Mouse (Mus musculus) CH12.LX (cell line): Measurements from ENCODE around the gene Padi1. TPM values are rescaled to one million over a fixed set of nuclear protein-coding genes. Genes with fewer than 3 reads are reported as not detected.

Source experiments
- DNase-seq: peaks from one replicate; pipeline ENCODE4 v3.0.0-alpha.2; 2013; ENCODE audit errors: extremely low read depth
- H3K27ac ChIP-seq: 2 replicates; pipeline ENCODE4 v1.5.1; 2012; ENCODE audit warnings: low read depth, mild to moderate bottlenecking, control low read depth, moderate library complexity; ENCODE audit not compliant: insufficient read depth
- H3K27me3 ChIP-seq: replicated peaks from 2 replicates; pipeline ENCODE3; 2012; ENCODE audit warnings: inconsistent platforms
- H3K36me3 ChIP-seq, 2 experiments: replicated peaks in 1 of 2; 2 replicates each; pipeline versions ENCODE3 to v1.6.1; 2012; ENCODE audit warnings: inconsistent platforms in 1 of 2, low read length in 1 of 2, mild to moderate bottlenecking in 1 of 2, mixed read lengths in 1 of 2, moderate library complexity in 1 of 2; ENCODE audit not compliant: control insufficient read depth in 1 of 2, insufficient read depth in 1 of 2
- H3K4me1 ChIP-seq, 2 experiments: 2 replicates each; pipeline ENCODE4 v1.6.1; 2012; ENCODE audit warnings: inconsistent platforms in 1 of 2, moderate library complexity in 1 of 2; ENCODE audit not compliant: insufficient read depth in 2 of 2, control insufficient read depth in 1 of 2
- H3K4me2 ChIP-seq: 2 replicates; pipeline ENCODE4 v1.6.1; 2012; ENCODE audit warnings: low read depth, mild to moderate bottlenecking, control low read depth; ENCODE audit not compliant: poor library complexity, insufficient read depth, severe bottlenecking
- H3K4me3 ChIP-seq, 3 experiments: fragments of 150-350 bp in 1 of 3; sonication (generic) in 1 of 3; replicated peaks in 1 of 3; 2 replicates each; pipeline versions ENCODE3 to v1.5.1; 2011 to 2012; ENCODE audit warnings: low read depth in 2 of 3, low read length in 2 of 3, mild to moderate bottlenecking in 2 of 3, moderate library complexity in 2 of 3, control low read depth in 1 of 3, improper control_type of control experiment in 1 of 3, inconsistent platforms in 1 of 3, mixed read lengths in 1 of 3; ENCODE audit not compliant: poor library complexity in 1 of 3
- H3K79me2 ChIP-seq: replicated peaks from 2 replicates; pipeline ENCODE4 v1.6.1; 2012; ENCODE audit warnings: mild to moderate bottlenecking, moderate library complexity; ENCODE audit not compliant: control insufficient read depth, poor library complexity, insufficient read depth, severe bottlenecking; ENCODE audit errors: extremely low read depth
- H3K9ac ChIP-seq: 2 replicates; pipeline ENCODE4 v1.6.1; 2012; ENCODE audit warnings: low read depth, mild to moderate bottlenecking, control low read depth, moderate library complexity; ENCODE audit not compliant: insufficient read depth
- H3K9me3 ChIP-seq: replicated peaks from 2 replicates; pipeline ENCODE3; 2012; ENCODE audit warnings: low read length, inconsistent platforms, mixed read lengths
- BHLHE40 ChIP-seq: IDR thresholded peaks from 2 replicates; pipeline ENCODE4 v1.6.1; 2011; ENCODE audit warnings: mild to moderate bottlenecking, low read depth, low read length, improper control_type of control experiment
- CHD1 ChIP-seq: IDR thresholded peaks from 2 replicates; pipeline ENCODE4 v1.6.1; 2012; ENCODE audit warnings: low read depth, low read length, improper control_type of control experiment, inconsistent platforms
- CTCF ChIP-seq, 2 experiments: IDR thresholded peaks in 1 of 2; conservative IDR thresholded peaks in 1 of 2; 2 replicates each; pipeline ENCODE4 v1.5.1; 2011 to 2012; ENCODE audit warnings: low read depth in 2 of 2, low read length in 2 of 2, improper control_type of control experiment in 1 of 2, inconsistent platforms in 1 of 2, mild to moderate bottlenecking in 1 of 2, moderate library complexity in 1 of 2
- EP300 ChIP-seq: IDR thresholded peaks from 2 replicates; pipeline ENCODE4 v1.6.1; 2011; ENCODE audit warnings: low read length, improper control_type of control experiment
- ETS1 ChIP-seq: conservative IDR thresholded peaks from 2 replicates; pipeline ENCODE4 v1.6.1; 2012; ENCODE audit warnings: low read depth, mild to moderate bottlenecking, inconsistent platforms, low read length, improper control_type of control experiment, moderate library complexity
- IRF4 ChIP-seq: IDR thresholded peaks from 2 replicates; pipeline ENCODE4 v1.6.1; 2014; ENCODE audit warnings: low read depth, mild to moderate bottlenecking, inconsistent platforms, low read length, improper control_type of control experiment
- JUN ChIP-seq: IDR thresholded peaks from 2 replicates; pipeline ENCODE4 v1.6.1; 2011; ENCODE audit warnings: low read depth, mild to moderate bottlenecking, low read length, improper control_type of control experiment, moderate library complexity; ENCODE audit not compliant: insufficient read depth
- RAD21 ChIP-seq: IDR thresholded peaks from 2 replicates; pipeline ENCODE4 v1.6.1; 2011; ENCODE audit warnings: low read depth, mild to moderate bottlenecking, low read length, improper control_type of control experiment, moderate library complexity
- USF1 ChIP-seq: IDR thresholded peaks from 2 replicates; pipeline ENCODE4 v1.6.1; 2014; ENCODE audit warnings: low read depth, mild to moderate bottlenecking, inconsistent platforms, low read length, improper control_type of control experiment
- ZC3H11A ChIP-seq: IDR thresholded peaks from 2 replicates; pipeline ENCODE4 v1.6.1; 2012; ENCODE audit warnings: low read depth, mild to moderate bottlenecking, inconsistent platforms, low read length, improper control_type of control experiment
- ZMIZ1 ChIP-seq: IDR thresholded peaks from 2 replicates; pipeline ENCODE4 v1.6.1; 2012; ENCODE audit warnings: low read depth, mild to moderate bottlenecking, inconsistent platforms, low read length, improper control_type of control experiment
- dilution Hi-C: fragments of 300-500 bp; cut with MboI; formaldehyde crosslinking; loops from 2 replicates; pipeline ENCODE4 v1.14.3; 2020; ENCODE audit warnings: low sequenced_read_pairs; ENCODE audit not compliant: extremely low pct_unique_long_range_greater_than_20kb, extremely low pct_ligation_motif_present
- in situ Hi-C: fragments of 300-500 bp; cut with MboI; formaldehyde crosslinking; loops from 3 replicates; pipeline ENCODE4 v1.14.3; 2019; ENCODE audit warnings: low sequenced_read_pairs, low pct_ligation_motif_present, low pct_unique_long_range_greater_than_20kb, mixed read lengths
- polyA plus RNA-seq: library from polyadenylated mRNA; unstranded; fragments of >175 nt; gene quantifications from 2 replicates; pipeline ENCODE4 v1.2.1, GENCODE M21; 2012; ENCODE audit warnings: low read depth; ENCODE audit not compliant: insufficient read length
- total RNA-seq, 2 experiments: library from RNA; depleted of rRNA; stranded (reverse); fragments of 300-350 nt in 1 of 2; fragments of >200 nt in 1 of 2; gene quantifications; 2 replicates each; pipeline ENCODE4 v1.2.3; 2012 to 2014

Gene Padi1
- total and polyA plus RNA-seq, 3 experiments = 0.04 TPM; not detected in 2

DNA sequence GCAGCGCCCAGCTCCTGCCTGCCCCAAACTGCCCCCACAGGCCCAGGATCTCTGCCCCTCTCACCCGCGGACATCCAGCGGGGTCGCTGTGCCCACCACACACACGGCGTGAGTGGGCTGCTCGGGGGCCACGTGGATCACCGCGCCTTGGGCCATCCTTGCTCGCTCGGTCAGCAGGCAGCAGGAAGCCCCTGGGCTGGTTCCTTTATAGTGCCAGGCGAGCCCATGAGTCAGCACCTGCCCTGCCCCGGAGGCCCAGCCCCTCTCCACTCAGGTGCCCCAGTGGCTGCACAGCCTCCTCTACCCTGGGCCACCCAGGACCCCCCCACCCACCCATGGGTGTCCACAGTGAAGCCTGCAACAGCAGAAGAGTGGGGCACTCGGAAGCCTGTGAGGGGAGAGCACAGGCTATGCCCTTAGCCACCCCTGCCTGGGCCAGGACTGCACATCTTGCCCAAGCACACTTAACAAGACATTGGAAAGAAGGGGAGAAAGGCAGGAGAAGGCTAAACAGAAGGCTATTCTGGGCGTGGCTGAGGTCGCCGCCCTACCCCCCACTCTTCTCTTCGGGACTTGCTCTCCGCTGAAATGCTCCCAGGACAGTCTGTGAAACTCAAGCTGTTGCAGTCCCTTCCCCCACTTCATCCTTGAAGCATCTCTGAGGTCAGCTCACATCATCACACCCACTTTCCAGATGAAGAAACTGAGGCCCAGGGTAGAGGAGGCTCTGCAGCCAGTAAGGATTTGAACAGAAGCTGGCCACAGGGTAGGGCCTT lies 71.4 kb downstream of the Padi1 start, which contains the start of gene Padi4:
Gene Padi4 (minus strand): TSS at position 212 of the 776 bp plus-strand sequence.
- TF ChIP-seq RAD21 (no peak), USF1 (no peak)
- no peaks in the 10 kb centered on the region for H3K36me3 ChIP-seq
- no peak within 1 kb of the TSS for H3K4me2 ChIP-seq
- H3K9ac ChIP-seq = no peak within 1 kb of the TSS
- peaks cover 0 to 7% of the 10 kb centered on the region in 2 experiments; a peak in 2 of 4 replicates for H3K4me1 ChIP-seq
- no peaks in the 10 kb centered on the region for H3K9me3 ChIP-seq
- no peak within 1 kb of the TSS for H3K4me3 ChIP-seq
- peaks cover 79% of the 10 kb centered on the region for H3K27me3 ChIP-seq
- in situ Hi-C loops (no loop called here), dilution Hi-C loops (no loop called here)
- H3K27ac ChIP-seq = no peak within 1 kb of the TSS
- no peak for DNase-seq
- no peaks in the 10 kb centered on the region for H3K79me2 ChIP-seq

DNA sequence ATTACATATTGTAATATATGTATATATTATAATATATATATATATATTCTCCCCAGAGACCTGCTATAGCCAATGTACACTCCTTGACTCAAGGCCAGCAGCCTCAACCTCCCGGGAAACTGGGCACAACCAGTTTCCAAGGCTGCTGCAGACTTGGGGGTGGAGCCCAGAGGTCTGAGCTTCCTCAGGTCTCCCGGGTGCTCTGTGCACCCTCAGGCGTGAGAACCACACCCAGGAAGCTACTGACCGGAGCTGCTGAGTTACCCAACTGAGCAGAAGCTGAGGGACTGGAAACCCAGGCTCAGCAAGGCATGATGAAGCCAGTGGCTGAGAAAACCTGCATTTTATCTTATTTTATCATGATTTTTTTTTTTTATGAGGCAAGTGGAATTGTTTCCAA lies 74.5 kb downstream of the Padi1 start:
- dilution Hi-C loops = no loop called here
- Histone ChIP-seq H3K36me3 (no peaks in the 10 kb centered on the region), H3K27me3 (peaks cover 83% of the 10 kb centered on the region), H3K9me3 (no peaks in the 10 kb centered on the region)
- no peak for DNase-seq
- TF ChIP-seq CHD1 (no peak), BHLHE40 (no peak), ZMIZ1 (no peak), ETS1 (no peak), JUN (no peak)
- TF ChIP-seq, all 38 proteins: peak for 0
- no peak overlapping the region for H3K27ac ChIP-seq
- in situ Hi-C loops = no loop called here
- H3K9ac ChIP-seq = no peak overlapping the region
- peaks cover 0 to 7% of the 10 kb centered on the region in 2 experiments; a peak in 2 of 4 replicates for H3K4me1 ChIP-seq
- no peaks in the 10 kb centered on the region for H3K79me2 ChIP-seq
- H3K4me2 ChIP-seq = 0 out of 2 replicates have a peak overlapping the region, but pooled peaks have one; percentile 2
- H3K4me3 ChIP-seq = no peak overlapping the region

DNA sequence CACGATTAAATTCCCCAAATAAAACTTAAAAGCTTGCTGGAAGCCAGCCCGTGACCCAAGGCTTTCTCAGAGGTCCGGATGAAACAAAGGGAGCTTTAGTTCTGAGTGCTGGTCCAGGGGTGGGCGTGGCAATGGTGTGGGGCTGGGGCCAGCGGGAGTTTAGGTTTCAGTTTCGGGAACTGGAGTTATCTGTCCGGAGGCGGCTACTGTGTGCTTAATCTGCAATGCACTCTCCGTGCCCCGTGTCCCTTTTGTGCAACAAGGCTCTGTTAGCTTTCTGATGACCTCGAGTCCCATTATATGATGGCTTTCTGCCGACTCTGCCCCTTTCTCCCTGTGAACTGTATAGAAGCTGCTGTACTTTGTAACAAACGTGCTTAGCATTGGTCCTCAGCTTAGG lies 75.1 kb downstream of the Padi1 start:
- H3K4me3 ChIP-seq = peak overlapping the region in 2 of 3 experiments; percentile 18 to 32
- H3K9me3 ChIP-seq = no peaks in the 10 kb centered on the region
- no peak overlapping the region for H3K27ac ChIP-seq
- no peaks in the 10 kb centered on the region for H3K36me3 ChIP-seq
- no peak for DNase-seq
- H3K27me3 ChIP-seq = peaks cover 86% of the 10 kb centered on the region
- H3K79me2 ChIP-seq = no peaks in the 10 kb centered on the region
- H3K4me1 ChIP-seq = peaks cover 0 to 7% of the 10 kb centered on the region in 2 experiments; a peak in 2 of 4 replicates
- dilution Hi-C loops (no loop called here), in situ Hi-C loops (no loop called here)
- peak overlapping the region; percentile 56 for H3K4me2 ChIP-seq
- TF ChIP-seq JUN = no peak
- no peak for TF ChIP-seq EP300
- TF ChIP-seq IRF4 = peak; percentile 52; the same call in 1 of the 2 replicates
- no peak for TF ChIP-seq CTCF (conservative IDR thresholded peaks at IDR 0.05 in 1 of 2, IDR thresholded peaks at IDR 0.05 in 1 of 2; ENCODE audit: low read depth in 2 of 2, low read length in 2 of 2)
- TF ChIP-seq ZC3H11A = no peak
- no peak overlapping the region for H3K9ac ChIP-seq
